Mouse (Mus musculus) retina, postnatal 1 day (tissue): Measurements from ENCODE around the gene Wdr59.

Experiments used
- DNase-seq: peaks from one replicate; pipeline ENCODE4 v3.0.0-alpha.2; 2012

Gene Wdr59

DNA sequence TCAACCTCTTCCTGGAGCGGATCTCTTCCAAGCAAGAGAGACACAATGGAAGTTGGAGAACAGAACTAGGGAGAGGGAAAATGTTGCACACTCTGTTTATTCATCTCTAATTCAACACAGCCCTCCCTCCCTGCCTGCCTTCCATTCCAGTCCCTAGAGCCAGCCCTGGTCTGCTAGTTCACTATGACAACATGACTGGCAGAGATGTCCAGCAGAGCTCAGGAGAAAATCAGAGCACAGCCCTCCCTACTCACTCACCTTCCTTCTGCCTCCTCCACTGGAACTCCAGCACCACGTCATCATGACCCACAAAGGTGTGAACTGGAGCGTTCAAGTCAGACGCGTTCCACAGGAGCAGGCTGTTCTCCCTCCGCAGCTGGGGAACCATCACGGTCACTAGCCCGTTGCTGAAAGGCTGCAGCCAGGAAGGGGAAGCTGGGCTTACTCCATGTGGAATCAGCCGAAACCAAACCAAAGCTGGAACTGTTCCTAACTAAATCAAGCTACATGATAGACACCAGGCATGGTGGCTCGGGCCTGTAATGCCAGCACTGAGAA, 31.8 kb downstream of the Wdr59 start:
- peak; percentile 41 for DNase-seq

DNA sequence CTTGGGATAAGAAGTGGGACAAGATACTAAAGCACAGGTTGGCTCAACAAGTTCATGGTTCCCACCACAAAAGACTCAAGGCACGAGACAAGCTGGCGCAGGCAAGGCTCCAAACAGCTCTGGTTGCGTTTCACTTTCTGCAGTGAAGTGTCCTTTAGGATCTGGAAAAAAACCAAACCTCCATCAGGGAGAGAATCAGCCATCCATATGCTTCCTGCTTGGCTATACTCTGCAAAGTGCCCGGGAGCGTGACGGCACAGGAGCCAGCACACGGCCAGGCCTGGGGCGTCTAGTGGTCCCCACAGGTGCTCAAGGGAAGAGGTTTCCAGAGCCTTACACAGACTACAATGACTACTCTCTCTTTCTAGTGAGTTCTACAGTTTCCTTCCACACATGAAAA, 41.2 kb downstream of the Wdr59 start:
- DNase-seq = no peak

DNA sequence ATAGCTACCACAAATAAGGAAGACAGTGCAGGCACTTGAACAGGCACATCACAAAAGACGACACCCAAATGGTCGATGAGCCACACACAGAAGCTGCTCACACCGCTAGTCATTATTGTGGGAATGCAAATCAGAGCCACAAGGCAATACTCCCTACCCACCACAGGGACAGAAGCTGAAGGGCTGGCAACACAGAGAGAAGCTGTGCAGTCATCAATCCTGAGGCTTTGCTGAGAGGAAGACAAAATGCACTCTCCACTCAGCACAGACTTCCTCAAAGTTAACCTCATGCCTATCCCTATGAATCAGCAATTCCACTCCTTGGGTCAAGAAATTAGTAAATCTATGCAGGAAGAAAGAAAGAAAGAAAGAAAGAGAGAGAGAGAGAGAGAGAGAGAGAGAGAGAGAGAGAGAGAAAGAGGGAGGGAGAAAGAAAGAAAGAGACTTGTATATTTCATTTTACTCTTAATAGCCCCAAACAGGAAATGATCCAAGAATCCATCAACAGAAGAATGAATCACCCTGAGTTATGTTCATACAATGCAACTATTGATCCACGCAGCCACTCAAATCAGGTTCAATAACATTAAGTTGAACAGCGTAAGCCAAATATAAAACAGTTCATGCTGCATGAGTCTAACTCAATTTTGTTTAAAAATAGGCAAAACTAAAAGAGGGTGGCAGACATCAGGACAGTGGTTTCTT, 44.0 kb downstream of the Wdr59 start:
- no peak for DNase-seq

DNA sequence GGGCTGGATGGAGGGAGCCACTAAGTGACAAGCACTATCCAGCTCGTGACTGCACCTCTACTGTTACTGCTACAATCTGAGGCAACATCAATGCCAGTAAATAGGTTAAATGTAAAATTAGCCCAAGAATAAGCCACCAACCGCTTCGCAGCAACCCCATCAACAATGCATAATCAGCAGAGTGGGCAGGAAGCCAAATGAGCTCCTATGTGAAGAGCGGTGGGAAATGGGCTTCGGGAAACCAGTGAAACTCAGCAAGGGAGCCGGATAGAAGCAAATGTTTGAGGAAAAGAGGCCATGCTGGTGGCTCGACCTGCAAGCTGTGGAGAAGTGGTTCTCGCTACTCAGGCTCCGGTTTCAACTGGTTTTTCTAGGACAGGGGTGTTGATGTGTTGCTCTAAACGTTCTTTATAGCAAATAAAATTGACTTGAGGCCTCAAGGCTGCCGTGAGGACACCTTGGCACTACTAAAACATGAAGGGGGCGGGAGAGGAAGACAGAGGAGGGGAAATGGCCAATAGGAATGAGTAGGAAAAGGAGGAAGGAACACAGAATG, 50.3 kb downstream of the Wdr59 start:
- peak; percentile 80 for DNase-seq

DNA sequence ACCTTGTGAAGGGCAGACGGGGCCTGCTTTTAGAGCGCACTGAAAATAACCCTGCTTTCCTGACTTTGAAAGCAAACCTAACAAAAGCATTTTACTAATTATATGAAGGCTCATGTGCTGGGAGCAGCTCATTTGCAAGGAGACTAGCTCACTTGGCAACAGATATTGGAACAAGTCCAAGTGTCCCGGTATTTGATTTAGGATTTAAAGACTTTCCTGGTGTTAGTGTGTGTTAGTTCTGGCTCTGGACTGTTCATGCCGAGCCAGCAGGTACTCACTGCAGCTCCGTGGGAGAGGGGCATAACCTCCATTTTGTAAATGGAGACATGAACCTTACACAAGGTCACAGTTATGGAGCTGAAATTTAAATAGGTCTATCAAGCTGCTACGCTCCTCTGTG, 52.9 kb downstream of the Wdr59 start:
- peak; percentile 16 for DNase-seq

DNA sequence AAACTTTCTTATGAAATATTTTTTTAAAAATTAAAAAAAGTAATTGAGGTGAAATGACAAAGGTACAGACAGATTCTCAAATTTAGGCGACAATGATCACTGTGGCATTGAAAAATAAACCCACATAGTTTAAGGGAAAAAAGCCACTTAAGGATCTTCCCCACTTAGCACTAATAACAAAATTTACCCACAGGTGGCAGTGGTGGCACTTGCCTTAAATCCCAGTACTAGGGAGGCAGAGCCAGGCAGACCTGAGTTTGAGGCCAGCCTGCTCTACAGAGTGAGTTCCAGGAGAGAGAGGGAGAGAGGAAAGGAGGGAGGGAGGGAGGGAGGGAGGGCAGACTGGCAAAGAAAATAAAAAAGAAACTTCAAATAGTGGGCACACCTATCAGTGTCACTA, 56.6 kb downstream of the Wdr59 start:
- no peak for DNase-seq

DNA sequence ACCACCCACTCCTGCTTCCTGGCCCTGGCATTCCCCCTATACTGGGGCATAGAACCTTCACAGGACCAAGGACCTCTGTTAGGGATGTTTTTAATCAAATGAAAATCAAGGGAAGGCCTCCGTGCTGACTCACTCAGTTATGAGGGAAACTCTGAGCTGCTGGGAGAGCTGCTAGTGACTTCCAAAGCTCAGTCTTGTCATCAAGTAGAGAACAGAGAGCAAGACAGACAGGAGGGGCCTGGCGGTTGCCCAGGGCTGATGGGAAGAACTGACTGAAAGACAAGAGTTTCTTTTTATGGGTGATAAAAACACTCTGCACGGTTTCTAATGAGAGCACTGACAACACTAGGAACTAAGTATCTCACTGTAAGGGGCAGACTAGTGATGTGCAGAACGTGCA, 57.4 kb downstream of the Wdr59 start:
- DNase-seq = no peak

DNA sequence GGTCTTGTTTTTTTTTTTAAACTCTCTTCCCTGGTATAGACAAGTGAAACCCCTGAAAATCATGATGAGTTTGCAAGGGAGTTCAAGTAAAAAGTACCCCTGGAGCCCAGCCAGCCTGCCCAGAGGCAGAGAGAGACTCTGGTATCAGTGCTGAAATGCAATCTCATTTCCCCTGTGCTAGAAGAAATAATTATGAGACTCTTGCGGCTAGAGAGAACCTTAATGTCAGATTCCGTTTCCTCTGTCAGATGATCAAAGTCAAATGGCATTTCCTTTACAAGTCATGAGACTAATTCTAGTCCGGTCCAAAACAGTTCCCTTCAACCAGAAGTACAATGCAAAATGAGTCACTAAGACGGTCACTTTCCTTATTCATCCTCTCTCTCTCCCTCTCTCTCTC, 72.2 kb downstream of the Wdr59 start:
- no peak for DNase-seq

DNA sequence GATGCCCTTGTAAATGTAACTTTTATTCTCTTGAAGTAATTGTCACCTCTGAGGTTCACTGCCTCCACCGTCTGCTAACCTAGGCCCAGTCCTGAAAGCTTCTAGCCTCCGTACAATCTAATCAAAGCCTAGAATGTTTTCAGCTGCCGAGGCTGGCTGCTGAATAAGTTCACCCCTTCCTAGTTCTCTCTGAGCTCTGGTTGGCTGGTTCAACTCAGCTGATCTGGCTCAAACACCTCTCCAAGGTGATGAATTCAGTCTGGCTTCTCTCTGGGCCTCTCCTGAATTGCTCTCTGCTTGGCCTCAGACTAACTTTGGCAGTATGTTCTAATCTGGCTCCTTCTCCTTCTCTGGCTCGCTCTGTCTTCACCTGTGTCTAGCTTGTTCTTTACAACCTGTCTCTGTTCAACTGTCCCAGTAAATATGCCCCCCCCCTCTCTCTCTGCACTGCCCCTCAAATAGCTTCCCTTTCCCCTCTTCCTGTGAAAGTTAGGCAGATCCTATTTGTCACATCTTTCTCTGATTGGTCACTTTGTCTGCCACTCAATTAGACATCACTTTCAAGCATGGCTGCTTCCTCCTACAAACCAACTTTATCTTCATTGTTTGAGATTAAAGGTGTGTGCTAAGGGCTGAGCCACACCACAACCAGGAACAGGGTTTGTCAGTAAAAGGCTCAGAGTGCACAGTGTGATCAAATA, 75.8 kb downstream of the Wdr59 start:
- peak; percentile 21 for DNase-seq

DNA sequence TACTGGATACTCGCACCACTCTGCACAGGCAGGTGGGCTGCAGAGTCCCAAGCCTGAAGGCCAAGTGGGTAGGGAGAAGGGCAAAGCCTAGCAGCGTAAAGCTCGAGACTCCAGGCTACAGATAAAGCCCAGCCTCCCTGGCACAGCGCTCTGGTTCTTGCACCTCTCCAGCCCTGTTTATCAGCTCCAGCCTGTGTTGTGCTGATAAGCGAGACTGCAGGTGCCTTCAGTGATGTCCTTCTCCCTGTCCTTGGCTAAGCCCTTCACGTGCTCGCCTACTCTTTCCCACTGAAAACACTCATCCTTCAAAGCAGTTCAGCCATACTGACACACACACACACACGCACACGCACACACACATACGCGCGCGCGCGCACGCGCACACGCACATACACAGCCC, 76.3 kb downstream of the Wdr59 start:
- no peak for DNase-seq

DNA sequence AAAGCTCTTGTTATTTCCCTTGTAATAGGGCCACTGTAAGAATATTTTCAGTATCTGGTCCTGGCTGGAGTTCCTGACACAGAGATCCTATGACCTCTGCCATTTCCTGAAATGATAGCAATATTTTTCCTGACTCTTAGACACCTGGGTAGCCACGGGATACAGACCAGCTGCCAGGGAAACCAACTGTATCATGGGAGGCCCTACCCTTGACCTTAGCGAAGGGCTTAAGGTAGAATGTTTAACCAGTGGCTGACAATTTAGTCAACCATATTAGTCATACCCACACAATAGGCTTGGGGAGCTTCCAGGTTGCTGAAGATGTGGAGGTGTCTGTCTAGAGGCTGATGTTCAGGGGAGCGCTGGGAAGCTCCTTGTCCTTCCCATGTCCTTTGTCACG, 77.6 kb downstream of the Wdr59 start:
- DNase-seq = no peak

DNA sequence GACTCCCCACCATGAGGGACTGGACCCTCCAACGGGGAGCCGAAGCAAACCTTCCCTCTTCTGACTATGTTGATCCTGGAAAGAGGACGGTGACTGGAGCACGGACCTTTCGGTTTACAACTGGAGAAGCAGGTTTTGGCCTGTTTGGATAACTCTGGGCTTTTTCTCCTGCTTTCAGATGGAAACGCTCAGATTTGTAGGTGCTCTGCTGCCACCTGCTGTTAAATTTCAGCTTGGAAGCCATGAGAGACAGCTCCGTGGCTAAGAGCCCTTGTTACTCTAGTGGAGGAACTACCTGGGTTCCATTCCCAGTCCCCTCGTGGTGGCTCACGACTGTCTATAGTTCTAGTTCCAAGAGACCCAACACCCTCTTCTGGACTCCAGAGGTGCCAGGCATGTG, 82.7 kb downstream of the Wdr59 start:
- peak; percentile 73 for DNase-seq

DNA sequence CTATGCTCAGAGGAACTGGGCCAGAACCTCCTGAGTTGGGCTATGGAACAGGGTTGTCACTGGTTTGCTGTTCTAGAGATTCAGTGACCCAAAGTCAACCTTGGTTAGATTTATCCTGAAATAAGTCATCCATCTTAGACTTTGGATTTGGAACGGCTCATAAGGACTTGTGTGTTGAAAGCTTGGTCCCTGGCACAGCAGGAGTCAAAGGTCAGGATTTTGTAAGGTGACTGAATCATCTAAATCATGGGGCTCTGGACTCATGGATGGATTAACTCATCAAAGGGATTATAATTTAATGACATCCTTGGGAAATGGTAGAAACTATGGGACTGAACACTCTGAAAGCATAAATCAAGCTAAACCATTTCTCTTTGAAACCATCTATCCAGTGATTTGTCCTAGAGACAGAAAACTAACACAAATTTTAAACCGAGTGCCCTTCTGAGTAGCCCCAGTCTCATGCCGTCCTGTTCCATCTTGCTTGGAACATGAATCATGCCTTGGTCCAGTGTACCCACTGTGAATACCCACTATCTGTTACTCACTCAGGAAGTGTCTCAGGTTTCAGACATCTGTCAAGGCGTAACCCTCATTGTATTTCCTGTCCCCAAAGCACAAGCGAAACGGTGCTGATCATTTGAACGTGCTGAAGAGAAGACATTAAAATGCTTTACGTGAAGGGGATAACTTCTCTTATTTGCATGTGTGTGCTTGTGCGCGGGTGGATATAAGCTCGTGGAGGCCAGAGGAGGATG, 86.6 kb downstream of the Wdr59 start:
- DNase-seq = no peak

DNA sequence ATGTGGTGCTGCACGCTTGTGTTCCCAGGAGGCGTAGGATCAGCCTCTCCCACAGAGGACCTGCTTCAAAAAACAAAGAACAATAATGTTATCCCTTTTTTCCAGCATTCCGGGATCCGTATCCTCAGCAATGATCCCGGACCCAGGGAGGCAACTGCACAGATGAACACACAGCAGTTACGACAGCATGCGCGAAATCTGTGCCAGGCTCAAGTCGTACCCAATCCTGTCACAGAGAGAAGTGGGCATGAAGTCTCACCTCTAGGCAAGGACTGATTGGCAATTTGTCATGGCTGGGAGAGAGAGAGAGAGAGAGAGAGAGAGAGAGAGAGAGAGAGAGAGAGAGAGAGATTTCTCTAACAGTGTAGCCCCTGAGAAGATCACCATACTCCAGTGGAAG, 97.2 kb downstream of the Wdr59 start:
- DNase-seq = no peak

DNA sequence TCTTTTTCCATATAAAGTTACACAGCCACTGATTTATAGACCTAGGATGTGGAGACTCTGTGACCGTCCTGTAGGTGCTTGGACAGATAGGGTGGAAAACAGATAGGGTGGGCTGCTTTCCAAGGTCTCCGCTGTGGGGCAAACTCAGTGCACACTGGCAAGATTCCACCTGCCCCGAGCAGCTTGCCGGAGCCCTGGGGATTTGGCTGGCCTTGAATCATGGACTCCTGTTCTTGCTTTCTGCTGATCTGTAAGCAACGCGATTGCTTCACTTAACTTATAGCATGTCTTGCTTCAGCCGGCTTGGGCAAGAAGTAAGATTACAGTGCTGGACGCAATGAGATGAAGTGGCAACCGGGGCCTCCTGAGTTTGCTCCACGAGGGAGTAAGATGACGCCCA, 97.7 kb downstream of the Wdr59 start:
- no peak for DNase-seq

DNA sequence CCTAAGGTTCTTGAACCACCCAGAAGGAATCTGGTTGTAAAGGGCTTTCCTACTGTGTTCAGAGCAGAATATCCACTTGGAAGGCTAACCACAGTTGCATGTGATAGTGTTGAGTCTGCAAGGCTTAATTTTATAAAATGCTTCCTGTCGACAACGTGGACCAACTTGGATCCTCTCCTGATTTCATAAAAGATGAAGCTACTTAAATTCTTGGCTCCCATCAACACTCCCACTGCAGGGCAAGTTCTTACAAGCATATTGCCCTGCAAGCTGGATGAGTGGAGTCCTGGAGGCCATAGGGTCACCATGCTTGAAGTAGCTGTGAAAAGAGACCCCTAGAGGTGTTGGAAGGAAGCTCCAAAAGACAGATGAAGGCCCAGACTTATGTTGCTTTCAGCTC, 99.3 kb downstream of the Wdr59 start:
- DNase-seq = no peak

DNA sequence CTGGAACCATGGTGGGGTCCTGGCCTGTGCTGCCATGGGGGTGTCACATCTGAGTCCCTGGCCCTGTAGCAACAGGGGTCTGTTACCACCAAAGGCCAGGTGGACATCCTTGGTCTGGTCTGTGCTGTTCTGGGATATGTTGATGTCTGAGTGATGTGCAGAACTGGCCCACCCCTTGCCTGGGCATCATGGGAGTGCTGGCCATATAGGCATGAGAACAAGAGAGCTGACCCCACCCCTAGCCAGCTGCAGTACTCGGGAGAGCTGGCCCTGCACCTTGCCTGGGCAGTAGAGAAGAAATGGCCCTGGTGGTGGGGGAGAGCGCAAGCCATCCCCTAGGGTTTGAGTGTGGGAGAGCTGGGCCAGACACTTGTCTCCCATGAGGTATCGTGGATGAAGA, 102.7 kb downstream of the Wdr59 start:
- no peak for DNase-seq

DNA sequence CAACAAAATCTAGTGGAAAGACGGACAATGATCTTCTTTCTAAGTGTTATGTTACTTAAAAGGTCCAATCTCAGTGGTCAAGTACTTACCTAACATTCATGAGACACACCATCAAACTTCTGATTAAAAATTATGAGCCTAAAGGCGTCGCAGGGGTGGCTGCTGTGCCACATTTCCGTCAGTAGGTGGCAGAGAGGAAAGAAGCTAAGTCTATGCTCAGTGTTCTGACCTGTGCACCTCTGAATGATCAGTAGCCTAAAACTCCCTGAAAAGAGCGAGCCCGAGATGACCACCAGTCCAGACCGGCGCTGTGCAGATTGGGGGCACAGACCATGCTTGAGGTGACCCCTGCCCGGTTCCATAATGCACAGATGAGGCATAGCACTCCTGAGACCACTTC, 103.3 kb downstream of the Wdr59 start:
- DNase-seq = peak; percentile 48

DNA sequence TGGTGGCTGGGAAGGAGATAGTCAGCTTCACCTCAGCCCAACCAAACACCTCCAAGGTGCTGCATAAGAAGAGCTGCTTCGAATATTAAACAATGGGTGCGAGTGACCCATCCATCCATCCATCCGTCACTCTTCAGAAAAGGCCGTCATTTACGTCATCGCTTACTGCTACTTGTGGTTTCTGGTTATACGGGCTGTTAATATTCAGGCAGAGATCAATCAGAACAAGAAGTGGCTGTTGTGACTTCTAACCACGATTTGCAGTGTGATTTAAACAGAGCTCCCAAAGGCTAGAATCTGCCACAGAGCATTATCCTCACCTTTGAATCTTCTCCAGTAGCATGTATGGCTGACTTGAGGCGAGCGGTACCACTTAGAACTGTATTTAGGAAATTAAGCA, 104.7 kb downstream of the Wdr59 start:
- DNase-seq = no peak

DNA sequence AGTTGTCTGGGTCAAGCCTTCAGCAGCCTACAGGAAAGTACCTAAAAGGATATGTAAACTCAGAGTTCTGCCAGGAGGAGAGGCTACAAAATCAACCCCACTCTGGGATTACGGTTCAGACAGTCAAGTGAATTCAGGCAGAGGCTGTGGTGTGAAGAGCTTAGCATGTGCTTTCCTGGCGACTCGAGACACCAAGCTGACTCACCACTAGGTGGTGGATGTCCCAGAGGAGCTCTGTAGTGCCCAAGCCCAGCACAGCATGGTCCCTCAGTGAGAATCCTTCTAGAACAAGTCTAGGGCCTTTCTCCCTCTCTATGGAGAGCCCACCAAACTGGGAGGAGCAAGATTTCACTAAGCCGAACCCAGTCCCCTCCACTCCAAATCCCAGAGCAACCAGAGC, 118.5 kb downstream of the Wdr59 start:
- peak; percentile 36 for DNase-seq
